Mouse (Mus musculus) MEL (cell line): Measurements from ENCODE around the gene Gpx3. TPM values are rescaled to one million over a fixed set of nuclear protein-coding genes. Genes with fewer than 3 reads are reported as not detected.

ENCODE experiments used
- DNase-seq: peaks from one replicate; pipeline ENCODE4 v3.0.0; 2011; ENCODE audit warnings: low read depth, low spot score
- H3K27ac ChIP-seq: 2 replicates; pipeline ENCODE4 v1.5.1; 2012; ENCODE audit warnings: low read depth, mild to moderate bottlenecking, control low read depth, low read length, moderate library complexity; ENCODE audit not compliant: control insufficient read depth
- H3K27me3 ChIP-seq, 2 experiments: fragments of 150-350 bp in 1 of 2; sonication (generic) in 1 of 2; 2 replicates each; pipeline ENCODE4 v1.6.1; 2012; ENCODE audit warnings: low read length in 2 of 2, mild to moderate bottlenecking in 2 of 2, improper control_type of control experiment in 1 of 2, moderate library complexity in 1 of 2; ENCODE audit not compliant: insufficient read depth in 2 of 2, control insufficient read depth in 1 of 2
- H3K36me3 ChIP-seq, 2 experiments: 2 replicates each; pipeline ENCODE4 v1.6.1; 2012 to 2014; ENCODE audit warnings: low read length in 2 of 2, improper control_type of control experiment in 1 of 2, inconsistent platforms in 1 of 2, mild to moderate bottlenecking in 1 of 2; ENCODE audit not compliant: insufficient read depth in 2 of 2, control insufficient read depth in 1 of 2
- H3K4me1 ChIP-seq, 2 experiments: fragments of 150-350 bp in 1 of 2; sonication (generic) in 1 of 2; 2 replicates each; pipeline ENCODE4 v1.6.1; 2012; ENCODE audit warnings: low read length in 2 of 2, improper control_type of control experiment in 1 of 2, mild to moderate bottlenecking in 1 of 2; ENCODE audit not compliant: insufficient read depth in 2 of 2, control insufficient read depth in 1 of 2
- H3K4me3 ChIP-seq, 2 experiments: fragments of 150-350 bp in 1 of 2; sonication (generic) in 1 of 2; 2 replicates each; pipeline ENCODE4 v1.5.1; 2012; ENCODE audit warnings: low read depth in 2 of 2, low read length in 2 of 2, mild to moderate bottlenecking in 2 of 2, moderate library complexity in 2 of 2, control low read depth in 1 of 2, improper control_type of control experiment in 1 of 2; ENCODE audit not compliant: control insufficient read depth in 1 of 2, insufficient read depth in 1 of 2
- H3K79me2 ChIP-seq: 2 replicates; pipeline ENCODE4 v1.6.1; 2012; ENCODE audit warnings: mild to moderate bottlenecking, low read length, moderate library complexity; ENCODE audit not compliant: control insufficient read depth, poor library complexity, insufficient read depth
- H3K9ac ChIP-seq: 2 replicates; pipeline ENCODE4 v1.6.1; 2012; ENCODE audit warnings: low read depth, mild to moderate bottlenecking, control low read depth, low read length, moderate library complexity; ENCODE audit not compliant: control insufficient read depth, poor library complexity, severe bottlenecking
- H3K9me3 ChIP-seq: fragments of 150-350 bp; sonication (generic); replicated peaks from 2 replicates; pipeline ENCODE4 v1.6.1; 2012; ENCODE audit warnings: mild to moderate bottlenecking, low read length, improper control_type of control experiment, moderate library complexity; ENCODE audit not compliant: insufficient read depth
- CHD1 ChIP-seq: IDR thresholded peaks from 2 replicates; pipeline ENCODE4 v1.6.1; 2012; ENCODE audit warnings: low read depth, mild to moderate bottlenecking, inconsistent platforms, low read length, improper control_type of control experiment
- CHD2 ChIP-seq: IDR thresholded peaks from 2 replicates; pipeline ENCODE4 v1.6.1; 2011; ENCODE audit warnings: low read length, improper control_type of control experiment
- CTCF ChIP-seq, 3 experiments: IDR thresholded peaks in 2 of 3; conservative IDR thresholded peaks in 1 of 3; 2 replicates each; pipeline ENCODE4 v1.5.1; 2011 to 2012; ENCODE audit warnings: low read length in 3 of 3, low read depth in 2 of 3, mild to moderate bottlenecking in 2 of 3, improper control_type of control experiment in 1 of 3, inconsistent platforms in 1 of 3, mixed read lengths in 1 of 3, moderate library complexity in 1 of 3; ENCODE audit not compliant: control insufficient read depth in 1 of 3, insufficient read depth in 1 of 3, poor library complexity in 1 of 3, severe bottlenecking in 1 of 3
- E2F4 ChIP-seq: IDR thresholded peaks from 2 replicates; pipeline ENCODE4 v1.6.1; 2011; ENCODE audit warnings: low read depth, low read length, improper control_type of control experiment, borderline replicate concordance
- EP300 ChIP-seq, 2 experiments: IDR thresholded peaks; 2 replicates each; pipeline ENCODE4 v1.6.1; 2011; ENCODE audit warnings: improper control_type of control experiment in 2 of 2, low read length in 2 of 2, low read depth in 1 of 2, mild to moderate bottlenecking in 1 of 2
- ETS1 ChIP-seq: IDR thresholded peaks from 2 replicates; pipeline ENCODE4 v1.6.1; 2012; ENCODE audit warnings: low read depth, mild to moderate bottlenecking, inconsistent platforms, low read length, improper control_type of control experiment, moderate library complexity
- GABPA ChIP-seq: IDR thresholded peaks from 2 replicates; pipeline ENCODE4 v1.6.1; 2012; ENCODE audit warnings: low read depth, mild to moderate bottlenecking, inconsistent platforms, low read length, improper control_type of control experiment, moderate library complexity
- HCFC1 ChIP-seq: IDR thresholded peaks from 2 replicates; pipeline ENCODE4 v1.6.1; 2012; ENCODE audit warnings: low read depth, mild to moderate bottlenecking, inconsistent platforms, low read length, improper control_type of control experiment, moderate library complexity
- JUND ChIP-seq: IDR thresholded peaks from 2 replicates; pipeline ENCODE4 v1.6.1; 2011; ENCODE audit warnings: low read depth, mild to moderate bottlenecking, improper control_type of control experiment, low read length
- KAT2A ChIP-seq: conservative IDR thresholded peaks from 2 replicates; pipeline ENCODE4 v1.6.1; 2012; ENCODE audit warnings: low read depth, low read length, improper control_type of control experiment, inconsistent platforms
- MAFK ChIP-seq: IDR thresholded peaks from 2 replicates; pipeline ENCODE4 v1.6.1; 2011; ENCODE audit warnings: low read depth, mild to moderate bottlenecking, low read length, improper control_type of control experiment, borderline replicate concordance
- MAZ ChIP-seq: IDR thresholded peaks from 2 replicates; pipeline ENCODE4 v1.6.1; 2012; ENCODE audit warnings: low read depth, mild to moderate bottlenecking, inconsistent platforms, low read length, improper control_type of control experiment
- MEF2A ChIP-seq: IDR thresholded peaks from 2 replicates; pipeline ENCODE4 v1.6.1; 2014; ENCODE audit warnings: low read depth, mild to moderate bottlenecking, inconsistent platforms, low read length, improper control_type of control experiment; ENCODE audit not compliant: poor library complexity, insufficient replicate concordance, severe bottlenecking; ENCODE audit errors: extremely low read depth
- MYB ChIP-seq: IDR thresholded peaks from 2 replicates; pipeline ENCODE4 v1.6.1; 2011; ENCODE audit warnings: mild to moderate bottlenecking, low read depth, low read length, improper control_type of control experiment
- NELFE ChIP-seq: IDR thresholded peaks from 2 replicates; pipeline ENCODE4 v1.6.1; 2011; ENCODE audit warnings: low read depth, low read length, improper control_type of control experiment
- RAD21 ChIP-seq: IDR thresholded peaks from 2 replicates; pipeline ENCODE4 v1.6.1; 2011; ENCODE audit warnings: mild to moderate bottlenecking, low read depth, low read length, improper control_type of control experiment
- SMC3 ChIP-seq: IDR thresholded peaks from 2 replicates; pipeline ENCODE4 v1.6.1; 2011; ENCODE audit warnings: low read depth, low read length, improper control_type of control experiment
- TAL1 ChIP-seq: IDR thresholded peaks from 2 replicates; pipeline ENCODE4 v1.6.1; 2012; ENCODE audit warnings: mild to moderate bottlenecking, inconsistent platforms, low read length, moderate library complexity, mixed read lengths
- TBP ChIP-seq: IDR thresholded peaks from 2 replicates; pipeline ENCODE4 v1.8.0; 2011; ENCODE audit warnings: low read depth, low read length, improper control_type of control experiment
- USF1 ChIP-seq: IDR thresholded peaks from 2 replicates; pipeline ENCODE4 v1.6.1; 2014; ENCODE audit warnings: low read depth, mild to moderate bottlenecking, inconsistent platforms, low read length, improper control_type of control experiment, moderate library complexity
- USF2 ChIP-seq, 2 experiments: IDR thresholded peaks; 2 replicates each; pipeline ENCODE4 v1.6.1; 2011 to 2012; ENCODE audit warnings: improper control_type of control experiment in 2 of 2, low read length in 2 of 2, borderline replicate concordance in 1 of 2, inconsistent platforms in 1 of 2, low read depth in 1 of 2, mild to moderate bottlenecking in 1 of 2; ENCODE audit not compliant: insufficient read depth in 1 of 2
- ZMIZ1 ChIP-seq: IDR thresholded peaks from 2 replicates; pipeline ENCODE4 v1.6.1; 2012; ENCODE audit warnings: low read depth, mild to moderate bottlenecking, inconsistent platforms, low read length, improper control_type of control experiment, moderate library complexity
- polyA plus RNA-seq, 2 experiments: library from polyadenylated mRNA; stranded (reverse) in 1 of 2; unstranded in 1 of 2; fragments of >175 nt in 1 of 2; fragments of >200 nt in 1 of 2; gene quantifications; 2 replicates each; pipeline versions ENCODE4 v1.2.1 to v1.2.4; 2012; ENCODE audit warnings: low replicate concordance in 2 of 2, low read depth in 1 of 2; ENCODE audit not compliant: insufficient read length in 2 of 2, insufficient read depth in 1 of 2, missing spikeins in 1 of 2
- total RNA-seq: library from RNA; depleted of rRNA; stranded (reverse); fragments of 300-350 nt; gene quantifications from 2 replicates; pipeline ENCODE4 v1.2.3, GENCODE M21; 2012

The Gpx3 gene
- total and polyA plus RNA-seq, 3 experiments, result 0.12 to 0.15 TPM; not detected in 1

DNA sequence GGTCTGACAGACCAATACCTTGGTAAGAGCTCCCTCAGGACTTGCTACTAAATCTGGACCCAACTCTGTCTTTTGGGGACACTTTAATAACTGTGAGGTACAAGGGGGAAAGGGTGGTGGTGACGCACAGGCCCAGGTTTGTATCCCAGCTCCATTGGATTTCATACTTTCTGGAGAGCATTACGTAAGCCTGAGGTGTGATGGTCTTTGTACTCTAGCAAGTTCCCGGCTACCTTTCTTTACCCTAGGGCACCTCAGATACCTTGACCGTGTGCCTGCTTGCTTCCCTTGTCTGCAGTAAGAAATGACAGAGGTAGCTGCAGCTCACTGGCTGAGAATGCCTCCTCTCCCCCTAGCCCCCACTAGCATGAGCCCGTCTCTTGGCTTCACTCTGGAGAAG is 5.0 kb downstream of the Gpx3 start:
- H3K9ac ChIP-seq, result no peak overlapping the region
- H3K27me3 ChIP-seq, result no peaks in the 10 kb centered on the region
- TF ChIP-seq MAZ (no peak), ETS1 (no peak), NELFE (no peak), CHD2 (no peak), EP300 (IDR thresholded peaks at IDR 0.05; ENCODE audit: low read depth in 1 of 2, low read length in 2 of 2) (no peak), KAT2A (no peak), HCFC1 (no peak), ZMIZ1 (no peak), USF1 (no peak), TAL1 (no peak), TBP (no peak)
- peaks cover 2 to 7% of the 10 kb centered on the region in 2 experiments; a peak in 3 of 4 replicates for H3K4me1 ChIP-seq
- no peaks in the 10 kb centered on the region for H3K79me2 ChIP-seq
- H3K27ac ChIP-seq, result no peak overlapping the region
- no peaks in the 10 kb centered on the region for H3K9me3 ChIP-seq
- DNase-seq, result no peak
- H3K4me3 ChIP-seq, result no peak overlapping the region
- peaks cover 0 to 5% of the 10 kb centered on the region in 2 experiments; a peak in 1 of 4 replicates for H3K36me3 ChIP-seq

DNA sequence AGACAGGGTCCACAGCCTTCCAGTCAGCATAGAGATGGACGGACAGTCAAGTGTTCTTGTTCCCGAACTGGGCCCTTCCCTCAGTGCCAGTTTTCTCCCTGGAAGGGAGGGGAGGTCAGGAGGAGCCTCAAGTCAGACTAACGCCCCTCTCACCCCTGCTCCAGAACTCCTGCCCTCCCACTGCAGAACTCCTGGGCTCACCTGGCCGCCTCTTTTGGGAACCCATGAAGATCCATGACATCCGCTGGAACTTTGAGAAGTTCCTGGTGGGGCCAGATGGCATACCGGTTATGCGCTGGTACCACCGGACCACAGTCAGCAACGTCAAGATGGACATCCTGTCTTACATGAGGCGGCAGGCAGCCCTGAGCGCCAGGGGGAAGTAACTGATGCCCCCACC is 7.0 kb downstream of the Gpx3 start:
- no peak overlapping the region for H3K9ac ChIP-seq
- no peak overlapping the region for H3K27ac ChIP-seq
- no peak for TF ChIP-seq GABPA
- TF ChIP-seq KAT2A, result no peak
- TF ChIP-seq MEF2A, result no peak
- no peak for TF ChIP-seq SMC3
- no peak for TF ChIP-seq CTCF (IDR thresholded peaks at IDR 0.05 in 2 of 3, conservative IDR thresholded peaks at IDR 0.05 in 1 of 3; ENCODE audit: control insufficient read depth in 1 of 3, insufficient read depth in 1 of 3, low read depth in 2 of 3, low read length in 3 of 3, poor library complexity in 1 of 3, severe bottlenecking in 1 of 3)
- TF ChIP-seq USF2 (IDR thresholded peaks at IDR 0.05; ENCODE audit: borderline replicate concordance in 1 of 2, insufficient read depth in 1 of 2, low read depth in 1 of 2, low read length in 2 of 2), result no peak
- TF ChIP-seq RAD21, result no peak
- no peak for TF ChIP-seq JUND
- no peak for TF ChIP-seq MYB
- no peak for TF ChIP-seq CHD2
- TF ChIP-seq CHD1, result no peak
- no peak for TF ChIP-seq MAFK
- no peak for TF ChIP-seq E2F4
- no peak overlapping the region for H3K4me3 ChIP-seq
- peaks cover 0 to 2% of the 10 kb centered on the region in 2 experiments; a peak in 2 of 4 replicates for H3K36me3 ChIP-seq
- no peaks in the 10 kb centered on the region for H3K27me3 ChIP-seq
- H3K4me1 ChIP-seq, result peaks cover 0 to 2% of the 10 kb centered on the region in 2 experiments; a peak in 2 of 4 replicates
- H3K79me2 ChIP-seq, result no peaks in the 10 kb centered on the region
- no peak for DNase-seq
- H3K9me3 ChIP-seq, result no peaks in the 10 kb centered on the region
